In genomic region chr12:13145186-13146115, GRCm38 (mm10) we compare ENCODE assay signal across 8 mouse cellular contexts.
DNase-seq lines count a peak whose midpoint lies in the region; ATAC-seq and TF ChIP-seq lines count a peak whose summit lies in the region.
"Had no signal": no experiment of that assay in that cellular context is flagged by ENCODE, and none has a peak within 500 bp of the region (broad histone marks: within the 10 kb centered on the region; RNA-seq: fewer than 3 reads in every experiment).

No protein-coding gene starts in this region.

- H3K27me3 ChIP-seq in liver, embryonic 13.5 days = no peaks in the 10 kb centered on the region
- H3K27me3 ChIP-seq in midbrain, embryonic 11.5 days (ENCODE audit: control insufficient read depth, insufficient read depth, low read length) = no peaks in the 10 kb centered on the region

- intact Hi-C loops in heart, postnatal 36 days (cut with DNase I) = loop anchor here (1.0 to 10.0 kb wide), 4 partner anchors 27 to 721 kb away; no protein-coding TSS in a partner anchor

- DNase-seq in adipocyte (ENCODE audit: low spot score) = peak; percentile 19
- DNase-seq in brain, embryonic 14.5 days (ENCODE audit: low read depth) = peak; percentile 31
- peak; percentile 21 to 37 for DNase-seq in heart, postnatal 36 days
- no peak for DNase-seq in liver, embryonic 13.5 days
- DNase-seq in layer of hippocampus, adult 8-10 months (ENCODE audit: low spot score in 2 of 2) = no peak
- no peak for DNase-seq in urinary bladder, adult 2 months (ENCODE audit: low spot score)
- DNase-seq in midbrain, embryonic 11.5 days (ENCODE audit: low spot score, missing footprints) = no peak

- WGBS in liver, embryonic 13.5 days (ENCODE audit: insufficient replicate concordance) = 26% methylated on average over 10 of the region's 10 CpGs
- 75% methylated on average over 10 of the region's 10 CpGs for WGBS in midbrain, embryonic 11.5 days

- peak; percentile 34; the same call in 1 of the 2 replicates for ATAC-seq in liver, embryonic 13.5 days (ENCODE audit: low read depth)
- ATAC-seq in midbrain, embryonic 11.5 days (ENCODE audit: low FRiP score) = no peak

- no peak for TF ChIP-seq POLR2A in brain, embryonic 14.5 days (IDR thresholded peaks at IDR 0.05; ENCODE audit: borderline replicate concordance, extremely low read depth, insufficient read depth, insufficient read length, poor library complexity, severe bottlenecking)

- H3K27ac ChIP-seq in liver, embryonic 13.5 days = no peak overlapping the region
- H3K27ac ChIP-seq in midbrain, embryonic 11.5 days (ENCODE audit: low read depth, low read length) = no peak overlapping the region

- H3K9me3 ChIP-seq in liver, embryonic 13.5 days (replicated peaks) = no peaks in the 10 kb centered on the region
- H3K9me3 ChIP-seq in midbrain, embryonic 11.5 days (ENCODE audit: control insufficient read depth, low read length) = no peaks in the 10 kb centered on the region

- no peaks in the 10 kb centered on the region for H3K36me3 ChIP-seq in liver, embryonic 13.5 days
- H3K36me3 ChIP-seq in midbrain, embryonic 11.5 days (ENCODE audit: control insufficient read depth, insufficient read depth, low read length) = no peaks in the 10 kb centered on the region

- H3K4me1 ChIP-seq in liver, embryonic 13.5 days (replicated peaks) = no peaks in the 10 kb centered on the region; the same call in 1 of the 2 replicates
- no peaks in the 10 kb centered on the region for H3K4me1 ChIP-seq in midbrain, embryonic 11.5 days (ENCODE audit: control insufficient read depth, insufficient read depth, low read length)

- no peak overlapping the region for H3K4me3 ChIP-seq in liver, embryonic 13.5 days (replicated peaks)
- no peak overlapping the region for H3K4me3 ChIP-seq in midbrain, embryonic 11.5 days (ENCODE audit: low read depth, low read length)
- H3K4me3 ChIP-seq: myocyte had no signal

- H3K9ac ChIP-seq in liver, embryonic 13.5 days = no peak overlapping the region
- H3K9ac ChIP-seq in midbrain, embryonic 11.5 days (ENCODE audit: low read length) = no peak overlapping the region

- no peak for TF ChIP-seq CTCF in brain, embryonic 14.5 days (IDR thresholded peaks at IDR 0.05; ENCODE audit: borderline replicate concordance, extremely low read depth, insufficient read depth, insufficient read length)

- no peak overlapping the region for H3K4me2 ChIP-seq in liver, embryonic 13.5 days
- H3K4me2 ChIP-seq in midbrain, embryonic 11.5 days = no peak overlapping the region

Comparison
In these comparisons a context has a peak if more than half of its experiments do, and no peak if none do; other contexts are left out.
1. DNase-seq: peak in adipocyte (single experiment), brain, embryonic 14.5 days (single experiment) and heart, postnatal 36 days (2 of 2); none in liver, embryonic 13.5 days (single experiment), layer of hippocampus, adult 8-10 months (0 of 2), urinary bladder, adult 2 months (single experiment) and midbrain, embryonic 11.5 days (single experiment).